Mouse (Mus musculus) urinary bladder, postnatal 25 days (tissue): ENCODE data around the gene Gm8764.
"Not testable (repeated sequence)": the region's sequence is repeated elsewhere in the genome, so short reads cannot be mapped to it uniquely, and the experiment has no call there.

Experiments
- DNase-seq: peaks from one replicate; pipeline ENCODE4 v3.0.0; 2022; ENCODE audit warnings: low spot score

Gm8764 gene

DNA sequence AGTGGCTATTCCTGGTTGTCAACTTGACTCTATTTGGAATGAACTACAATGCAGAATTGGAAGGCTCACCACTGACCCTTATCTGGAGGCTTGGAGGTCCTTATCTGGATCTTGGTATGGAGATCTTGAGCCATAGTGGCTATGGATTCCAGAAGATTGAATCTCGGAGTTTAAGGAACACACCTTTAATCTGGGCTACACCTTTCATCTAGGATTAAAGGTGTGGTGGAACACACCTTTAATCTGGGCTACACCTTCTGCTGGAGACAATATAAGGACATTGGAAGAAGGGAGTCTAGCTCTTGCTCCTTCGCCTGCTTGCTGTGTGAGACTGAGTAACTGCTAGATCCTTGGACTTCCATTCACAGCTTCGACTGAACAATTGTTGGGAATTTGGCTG, at the start of gene Gm8764:
TSS of gene Gm8764 (plus strand) at position 301 of the 400 bp plus-strand sequence.
- DNase-seq, result not testable (repeated sequence)

DNA sequence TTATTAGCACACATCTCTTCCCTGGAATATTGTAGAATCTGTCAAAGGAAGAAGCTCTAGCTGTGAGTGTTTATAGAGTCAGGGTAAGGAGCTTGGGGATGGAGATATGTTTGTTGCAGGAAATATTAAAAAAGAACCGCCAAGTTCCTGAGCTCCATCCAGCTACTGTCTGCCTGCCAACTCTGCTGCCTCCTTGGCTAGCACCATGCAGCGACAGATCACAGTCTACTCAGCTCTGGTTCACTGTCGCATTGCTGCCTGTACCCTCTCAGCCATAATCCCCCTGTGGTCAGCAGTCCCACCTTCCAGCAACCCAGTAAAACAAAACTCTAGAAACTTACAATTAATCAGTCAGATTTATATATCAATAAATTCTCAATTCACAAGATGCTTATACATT, 49.8 kb upstream of the Gm8764 start:
- DNase-seq, result no peak

DNA sequence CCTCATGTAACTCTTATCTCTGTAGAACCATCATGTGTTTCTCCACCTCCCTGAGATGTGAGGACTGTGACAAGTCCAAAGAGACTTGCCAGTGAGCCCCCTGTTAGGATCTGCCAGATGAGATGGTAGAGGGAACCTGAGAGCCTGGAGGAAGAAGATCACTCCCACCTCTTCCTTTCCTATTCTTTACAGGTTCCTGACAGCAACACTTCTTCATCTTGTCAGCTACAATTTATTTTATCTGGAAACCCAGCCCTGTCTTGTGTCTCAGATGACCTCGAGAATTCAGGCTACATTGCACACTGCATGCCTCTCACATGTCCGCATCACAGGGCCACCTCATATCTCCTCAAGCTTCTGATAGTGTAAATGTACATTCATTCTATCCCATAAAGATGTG, 41.5 kb upstream of the Gm8764 start:
- DNase-seq, result no peak

DNA sequence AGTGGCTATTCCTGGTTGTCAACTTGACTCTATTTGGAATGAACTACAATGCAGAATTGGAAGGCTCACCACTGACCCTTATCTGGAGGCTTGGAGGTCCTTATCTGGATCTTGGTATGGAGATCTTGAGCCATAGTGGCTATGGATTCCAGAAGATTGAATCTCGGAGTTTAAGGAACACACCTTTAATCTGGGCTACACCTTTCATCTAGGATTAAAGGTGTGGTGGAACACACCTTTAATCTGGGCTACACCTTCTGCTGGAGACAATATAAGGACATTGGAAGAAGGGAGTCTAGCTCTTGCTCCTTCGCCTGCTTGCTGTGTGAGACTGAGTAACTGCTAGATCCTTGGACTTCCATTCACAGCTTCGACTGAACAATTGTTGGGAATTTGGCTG, 17.1 kb upstream of the Gm8764 start, which contains the start of gene Gm21293:
TSS of gene Gm21293 (plus strand) at position 301 of the 400 bp plus-strand sequence.
- not testable (repeated sequence) for DNase-seq

DNA sequence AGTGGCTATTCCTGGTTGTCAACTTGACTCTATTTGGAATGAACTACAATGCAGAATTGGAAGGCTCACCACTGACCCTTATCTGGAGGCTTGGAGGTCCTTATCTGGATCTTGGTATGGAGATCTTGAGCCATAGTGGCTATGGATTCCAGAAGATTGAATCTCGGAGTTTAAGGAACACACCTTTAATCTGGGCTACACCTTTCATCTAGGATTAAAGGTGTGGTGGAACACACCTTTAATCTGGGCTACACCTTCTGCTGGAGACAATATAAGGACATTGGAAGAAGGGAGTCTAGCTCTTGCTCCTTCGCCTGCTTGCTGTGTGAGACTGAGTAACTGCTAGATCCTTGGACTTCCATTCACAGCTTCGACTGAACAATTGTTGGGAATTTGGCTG, 8.6 kb upstream of the Gm8764 start, which contains the start of gene Gm6763:
TSS of gene Gm6763 (plus strand) at position 301 of the 400 bp plus-strand sequence.
- DNase-seq, result not testable (repeated sequence)

DNA sequence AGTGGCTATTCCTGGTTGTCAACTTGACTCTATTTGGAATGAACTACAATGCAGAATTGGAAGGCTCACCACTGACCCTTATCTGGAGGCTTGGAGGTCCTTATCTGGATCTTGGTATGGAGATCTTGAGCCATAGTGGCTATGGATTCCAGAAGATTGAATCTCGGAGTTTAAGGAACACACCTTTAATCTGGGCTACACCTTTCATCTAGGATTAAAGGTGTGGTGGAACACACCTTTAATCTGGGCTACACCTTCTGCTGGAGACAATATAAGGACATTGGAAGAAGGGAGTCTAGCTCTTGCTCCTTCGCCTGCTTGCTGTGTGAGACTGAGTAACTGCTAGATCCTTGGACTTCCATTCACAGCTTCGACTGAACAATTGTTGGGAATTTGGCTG, 8.4 kb downstream of the Gm8764 start, which contains the start of gene Gm21304:
TSS of gene Gm21304 (plus strand) at position 301 of the 400 bp plus-strand sequence.
- not testable (repeated sequence) for DNase-seq

DNA sequence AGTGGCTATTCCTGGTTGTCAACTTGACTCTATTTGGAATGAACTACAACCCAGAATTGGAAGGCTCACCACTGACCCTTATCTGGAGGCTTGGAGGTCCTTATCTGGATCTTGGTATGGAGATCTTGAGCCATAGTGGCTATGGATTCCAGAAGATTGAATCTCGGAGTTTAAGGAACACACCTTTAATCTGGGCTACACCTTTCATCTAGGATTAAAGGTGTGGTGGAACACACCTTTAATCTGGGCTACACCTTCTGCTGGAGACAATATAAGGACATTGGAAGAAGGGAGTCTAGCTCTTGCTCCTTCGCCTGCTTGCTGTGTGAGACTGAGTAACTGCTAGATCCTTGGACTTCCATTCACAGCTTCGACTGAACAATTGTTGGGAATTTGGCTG, 16.9 kb downstream of the Gm8764 start, which contains the start of gene Gm21312:
TSS of gene Gm21312 (plus strand) at position 301 of the 400 bp plus-strand sequence.
- DNase-seq, result not testable (repeated sequence)

DNA sequence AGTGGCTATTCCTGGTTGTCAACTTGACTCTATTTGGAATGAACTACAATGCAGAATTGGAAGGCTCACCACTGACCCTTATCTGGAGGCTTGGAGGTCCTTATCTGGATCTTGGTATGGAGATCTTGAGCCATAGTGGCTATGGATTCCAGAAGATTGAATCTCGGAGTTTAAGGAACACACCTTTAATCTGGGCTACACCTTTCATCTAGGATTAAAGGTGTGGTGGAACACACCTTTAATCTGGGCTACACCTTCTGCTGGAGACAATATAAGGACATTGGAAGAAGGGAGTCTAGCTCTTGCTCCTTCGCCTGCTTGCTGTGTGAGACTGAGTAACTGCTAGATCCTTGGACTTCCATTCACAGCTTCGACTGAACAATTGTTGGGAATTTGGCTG, 25.4 kb downstream of the Gm8764 start, which contains the start of gene Gm20765:
TSS of gene Gm20765 (plus strand) at position 301 of the 400 bp plus-strand sequence.
- not testable (repeated sequence) for DNase-seq

DNA sequence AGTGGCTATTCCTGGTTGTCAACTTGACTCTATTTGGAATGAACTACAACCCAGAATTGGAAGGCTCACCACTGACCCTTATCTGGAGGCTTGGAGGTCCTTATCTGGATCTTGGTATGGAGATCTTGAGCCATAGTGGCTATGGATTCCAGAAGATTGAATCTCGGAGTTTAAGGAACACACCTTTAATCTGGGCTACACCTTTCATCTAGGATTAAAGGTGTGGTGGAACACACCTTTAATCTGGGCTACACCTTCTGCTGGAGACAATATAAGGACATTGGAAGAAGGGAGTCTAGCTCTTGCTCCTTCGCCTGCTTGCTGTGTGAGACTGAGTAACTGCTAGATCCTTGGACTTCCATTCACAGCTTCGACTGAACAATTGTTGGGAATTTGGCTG, 33.9 kb downstream of the Gm8764 start, which contains the start of gene Gm4340:
TSS of gene Gm4340 (plus strand) at position 301 of the 400 bp plus-strand sequence.
- not testable (repeated sequence) for DNase-seq

DNA sequence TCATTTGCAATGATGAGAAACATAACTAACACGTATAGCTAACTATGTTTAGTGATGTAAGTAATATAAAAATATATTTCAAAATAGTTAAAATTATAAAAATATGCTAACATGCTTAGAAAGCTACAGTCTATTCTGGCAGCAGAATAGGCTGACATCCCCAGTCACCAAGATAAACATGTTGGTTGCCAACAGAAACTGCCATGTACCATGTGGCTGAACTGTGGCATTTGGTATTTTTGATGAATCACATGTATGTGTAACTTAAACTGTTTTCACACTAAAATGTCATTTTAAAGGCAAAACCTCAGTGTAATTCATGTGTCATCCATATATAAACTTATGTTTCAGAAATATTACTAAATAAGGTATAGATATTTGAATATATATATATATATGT, 49.8 kb downstream of the Gm8764 start:
- no peak for DNase-seq

DNA sequence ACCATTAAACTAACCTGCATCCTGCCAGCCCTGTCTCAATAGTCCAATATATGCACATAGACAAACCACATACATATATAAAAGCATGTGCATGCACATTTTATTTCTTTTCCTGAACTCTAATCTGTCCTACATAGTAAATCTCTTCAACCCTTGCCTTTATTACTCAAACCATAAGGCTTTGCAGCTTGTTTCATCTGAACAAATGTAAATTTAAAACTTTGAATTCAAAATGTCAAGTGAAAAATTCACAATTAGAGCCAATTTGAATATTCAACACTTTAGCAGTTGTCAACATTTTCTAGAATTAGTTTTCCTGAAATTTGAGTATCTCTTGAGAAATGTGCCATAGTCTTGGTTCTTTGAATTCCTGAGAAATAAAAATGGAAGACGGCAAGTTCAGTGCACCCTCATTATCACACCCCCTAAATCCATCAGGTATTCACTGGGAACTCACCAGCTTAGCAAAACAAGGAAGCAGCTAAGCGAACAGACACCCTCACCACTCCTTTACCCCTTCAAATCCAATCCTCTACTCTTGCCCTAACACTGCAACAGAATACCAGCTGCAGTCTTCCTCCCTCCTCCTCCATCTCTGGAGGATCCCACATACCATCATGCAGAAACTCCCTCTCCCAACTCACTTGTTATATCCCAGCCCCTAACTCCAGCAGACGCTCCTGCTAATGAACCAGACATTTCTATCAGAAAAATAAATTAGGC, 50.6 kb downstream of the Gm8764 start:
- DNase-seq, result no peak
